Mouse (Mus musculus) lung, adult 10 weeks (tissue): ENCODE data around the gene Eif4h. TPM values are rescaled to one million over a fixed set of nuclear protein-coding genes. Genes with fewer than 3 reads are reported as not detected.

Source experiments
- polyA plus RNA-seq: library from polyadenylated mRNA; stranded (reverse); fragments of 350-450 nt; fragmentation: Illumina TruSeq; extraction: RNeasy Lipid Tissue Mini Kit (QIAGEN cat#74804); gene quantifications from one replicate; pipeline ENCODE4 v1.2.3, GENCODE M21; 2014; ENCODE audit warnings: low read depth, low replicate concordance; ENCODE audit not compliant: insufficient read depth

Gene Eif4h
- 211 TPM for polyA plus RNA-seq

GRCm38 (mm10) chr5:134639269-134639682, at the start of gene Eif4h:
Gene Eif4h, minus strand, starts transcription at chr5:134639490.

GRCm38 (mm10) chr5:134688086-134688717, 48.9 kb upstream of the Eif4h start, which contains the start of gene Limk1:
Gene Limk1, minus strand, starts transcription at chr5:134688598.

GRCm38 (mm10) chr5:134614802-134615201, 24.5 kb downstream of the Eif4h start, which contains the start of gene Lat2:
Gene Lat2, minus strand, starts transcription at chr5:134615025.

GRCm38 (mm10) chr5:134581146-134581545, 58.1 kb downstream of the Eif4h start, which contains the start of gene Rfc2:
Gene Rfc2, plus strand, starts transcription at chr5:134581366.

Other genes starting within 250 kb of the Eif4h start
- 11.3 TPM for gene Gtf2ird1, start 182.8 kb downstream of the Eif4h start, polyA plus RNA-seq
- gene Clip2, start 87.1 kb downstream of the Eif4h start, polyA plus RNA-seq, result 8.0 TPM
- not detected for gene Syna, start 79.3 kb downstream of the Eif4h start, polyA plus RNA-seq
- 60.4 TPM for gene Rfc2, start 58.1 kb downstream of the Eif4h start, polyA plus RNA-seq
- 18.5 TPM for gene Lat2, start 24.5 kb downstream of the Eif4h start, polyA plus RNA-seq
- 8.5 TPM for gene Limk1, start 49.1 kb upstream of the Eif4h start, polyA plus RNA-seq
- 125 TPM for gene Eln, start 107.8 kb upstream of the Eif4h start, polyA plus RNA-seq